ENCODE assay signal across 18 mouse cellular contexts in genomic region chr16:46086874-46087473, GRCm38 (mm10). TPM values are rescaled to one million over a fixed set of nuclear protein-coding genes. Genes with fewer than 3 reads are reported as not detected.
"Had no signal": no experiment of that assay in that cellular context is flagged by ENCODE, and none has a peak within 500 bp of the region (broad histone marks: within the 10 kb centered on the region; RNA-seq: fewer than 3 reads in every experiment).

No protein-coding gene starts in this region.

- H3K9ac ChIP-seq: intestine, embryonic 15.5 days; limb, embryonic 13.5 days; liver, embryonic 14.5 days; neural tube, embryonic 15.5 days had no signal

- H3K4me2 ChIP-seq: intestine, embryonic 15.5 days; limb, embryonic 13.5 days; neural tube, embryonic 15.5 days had no signal

- ATAC-seq: intestine, embryonic 15.5 days had no signal

- H3K9me3 ChIP-seq: intestine, embryonic 15.5 days; limb, embryonic 13.5 days; midbrain, embryonic 10.5 days; neural tube, embryonic 15.5 days had no signal

- DNase-seq: kidney, adult 18-20 months; kidney, postnatal 10 days; kidney, postnatal 4 days; left cerebral cortex, postnatal 4 days; midbrain, embryonic 14.5 days; right cerebral cortex, adult 18-20 months; right cerebral cortex, postnatal 25 days; thymus, adult 18-20 months; thymus, postnatal 25 days had no signal

- H3K4me1 ChIP-seq: intestine, embryonic 15.5 days; midbrain, embryonic 10.5 days; neural tube, embryonic 15.5 days had no signal

- H3K27me3 ChIP-seq: intestine, embryonic 15.5 days; limb, embryonic 13.5 days; neural tube, embryonic 15.5 days had no signal

- H3K27ac ChIP-seq: intestine, embryonic 15.5 days; layer of hippocampus, adult 2 months; limb, embryonic 13.5 days; liver, embryonic 14.5 days; midbrain, embryonic 10.5 days; neural tube, embryonic 15.5 days had no signal

- H3K4me3 ChIP-seq: intestine, embryonic 15.5 days; layer of hippocampus, adult 2 months; limb, embryonic 13.5 days; midbrain, embryonic 10.5 days; myocyte; neural tube, embryonic 15.5 days had no signal

- H3K36me3 ChIP-seq: intestine, embryonic 15.5 days; limb, embryonic 13.5 days; midbrain, embryonic 10.5 days; neural tube, embryonic 15.5 days had no signal

RNA-seq across cellular contexts. Expression of gene Cd96, which starts 33.1 kb away (rescaled TPM):
- polyA plus RNA-seq: kidney, embryonic 14.5 days; liver, adult 2 months; midbrain, embryonic 10.5 days; myocyte had no signal
